Mouse (Mus musculus) heart, embryonic 16.5 days (tissue): ENCODE measurements around the gene Ppp1r3a. TPM values are rescaled to one million over a fixed set of nuclear protein-coding genes. Genes with fewer than 3 reads are reported as not detected.
"Not testable (repeated sequence)": the region's sequence is repeated elsewhere in the genome, so short reads cannot be mapped to it uniquely, and the experiment has no call there.

Source experiments
- ATAC-seq: fragments of 200-750 bp; cut with Nextera tagmentation; replicated peaks from 2 replicates; pipeline ENCODE4 v1.8.0; 2017; ENCODE audit warnings: moderate number of reproducible peaks; ENCODE audit not compliant: insufficient read depth, low FRiP score; ENCODE audit errors: extremely low read depth
- H3K27ac ChIP-seq: fragments of 300-500 bp; sonication (generic); 2 replicates; pipeline ENCODE4 v1.5.1; 2014; ENCODE audit warnings: mild to moderate bottlenecking, low read length, control low read depth, moderate library complexity
- H3K27me3 ChIP-seq: fragments of 300-500 bp; sonication (generic); 2 replicates; pipeline ENCODE4 v1.6.1; 2014; ENCODE audit warnings: low read length, mixed read lengths; ENCODE audit not compliant: control insufficient read depth, insufficient read depth
- H3K36me3 ChIP-seq: fragments of 300-500 bp; sonication (generic); 2 replicates; pipeline ENCODE4 v1.6.1; 2014; ENCODE audit not compliant: control insufficient read depth, insufficient read depth
- H3K4me1 ChIP-seq: fragments of 300-500 bp; sonication (generic); 2 replicates; pipeline ENCODE4 v1.6.1; 2014; ENCODE audit warnings: low read length, mixed read lengths; ENCODE audit not compliant: control insufficient read depth, insufficient read depth
- H3K4me2 ChIP-seq: fragments of 300-500 bp; sonication (generic); 2 replicates; pipeline ENCODE4 v1.6.1; 2014; ENCODE audit warnings: low read depth, mild to moderate bottlenecking, control low read depth, low read length
- H3K4me3 ChIP-seq: fragments of 300-500 bp; sonication (generic); 2 replicates; pipeline ENCODE4 v1.5.1; 2014; ENCODE audit warnings: mild to moderate bottlenecking, control low read depth, low read length
- H3K9ac ChIP-seq: fragments of 300-500 bp; sonication (generic); 2 replicates; pipeline ENCODE4 v1.6.1; 2014; ENCODE audit warnings: low read length, control low read depth
- H3K9me3 ChIP-seq: fragments of 300-500 bp; sonication (generic); replicated peaks from 2 replicates; pipeline ENCODE4 v1.6.1; 2016; ENCODE audit warnings: low read length; ENCODE audit not compliant: control insufficient read depth
- WGBS: fragments of 180-500 bp; shearing (Covaris S2); extraction: QIAGEN DNeasy Blood & Tissue Kit; methylation state at CpG from one replicate; pipeline ENCODE4 v1.1.7; 2014; 5-methylcytosine and 5-hydroxymethylcytosine counted together
- polyA plus RNA-seq: library from polyadenylated mRNA; unstranded; fragments of >200 nt; fragmentation: Nextera tagmentation; extraction: Ambion mirVana; gene quantifications from 2 replicates; pipeline ENCODE4 v1.2.1, GENCODE M21; 2015

The Ppp1r3a gene
- polyA plus RNA-seq, 1 experiment from 2014 or later, result 4.9 TPM

GRCm38 (mm10) chr6:14731011-14731410 is 24.1 kb downstream of the Ppp1r3a start:
- no peak for ATAC-seq
- H3K9me3 ChIP-seq, result no peaks in the 10 kb centered on the region
- WGBS, result 82% methylated on average over 5 of the region's 5 CpGs

GRCm38 (mm10) chr6:14720772-14721414 is 34.2 kb downstream of the Ppp1r3a start:
- H3K27ac ChIP-seq, result no peak overlapping the region
- ATAC-seq, result no peak
- H3K36me3 ChIP-seq, result peaks cover 3% of the 10 kb centered on the region; the same call in 1 of the 2 replicates
- no peak overlapping the region for H3K4me3 ChIP-seq
- H3K27me3 ChIP-seq, result no peaks in the 10 kb centered on the region
- H3K9me3 ChIP-seq, result no peaks in the 10 kb centered on the region
- 80% methylated on average over 4 of the region's 4 CpGs for WGBS
- H3K9ac ChIP-seq, result no peak overlapping the region
- H3K4me1 ChIP-seq, result no peaks in the 10 kb centered on the region
- H3K4me2 ChIP-seq, result no peak overlapping the region

More at GRCm38 (mm10) chr6:14731011-14731410, 24.1 kb downstream of the Ppp1r3a start:
- no peaks in the 10 kb centered on the region for H3K4me1 ChIP-seq
- no peak overlapping the region for H3K9ac ChIP-seq
- no peaks in the 10 kb centered on the region for H3K27me3 ChIP-seq
- H3K27ac ChIP-seq, result no peak overlapping the region
- no peak overlapping the region for H3K4me3 ChIP-seq
- H3K4me2 ChIP-seq, result no peak overlapping the region
- H3K36me3 ChIP-seq, result no peaks in the 10 kb centered on the region

- Histone ChIP-seq H3K9me3 (no peaks in the 10 kb centered on the region), H3K27ac (no peak overlapping the region), H3K4me3 (no peak overlapping the region), H3K4me1 (no peaks in the 10 kb centered on the region), H3K9ac (no peak overlapping the region), H3K36me3 (peaks cover 3% of the 10 kb centered on the region; the same call in 1 of the 2 replicates), H3K4me2 (no peak overlapping the region), H3K27me3 (no peaks in the 10 kb centered on the region)
- 79% methylated on average over 6 of the region's 6 CpGs for WGBS
- ATAC-seq, result no peak
Measured at GRCm38 (mm10) chr6:14720110-14720771, 34.8 kb downstream of the Ppp1r3a start.

- H3K4me3 ChIP-seq, result no peak overlapping the region
- 84% methylated on average over 4 of the region's 4 CpGs for WGBS
- peaks cover 3% of the 10 kb centered on the region; the same call in 1 of the 2 replicates for H3K36me3 ChIP-seq
- H3K9ac ChIP-seq, result no peak overlapping the region
- H3K27me3 ChIP-seq, result no peaks in the 10 kb centered on the region
- H3K27ac ChIP-seq, result no peak overlapping the region
- no peak overlapping the region for H3K4me2 ChIP-seq
- no peaks in the 10 kb centered on the region for H3K4me1 ChIP-seq
- ATAC-seq, result no peak
- no peaks in the 10 kb centered on the region for H3K9me3 ChIP-seq
Measured at GRCm38 (mm10) chr6:14715129-14715989, 39.7 kb downstream of the Ppp1r3a start.

- H3K27ac ChIP-seq, result no peak overlapping the region
- no peaks in the 10 kb centered on the region for H3K4me1 ChIP-seq
- H3K4me3 ChIP-seq, result no peak overlapping the region
- WGBS, result 44% methylated on average over 2 of the region's 2 CpGs
- no peak for ATAC-seq
- no peaks in the 10 kb centered on the region for H3K36me3 ChIP-seq
- no peaks in the 10 kb centered on the region for H3K27me3 ChIP-seq
- H3K9ac ChIP-seq, result no peak overlapping the region
- H3K4me2 ChIP-seq, result no peak overlapping the region
- no peaks in the 10 kb centered on the region for H3K9me3 ChIP-seq
Measured at GRCm38 (mm10) chr6:14712146-14712545, 42.9 kb downstream of the Ppp1r3a start.

- ATAC-seq, result no peak
- Histone ChIP-seq H3K9me3 (no peaks in the 10 kb centered on the region), H3K9ac (no peak overlapping the region), H3K4me3 (no peak overlapping the region), H3K4me1 (no peaks in the 10 kb centered on the region), H3K36me3 (no peaks in the 10 kb centered on the region), H3K27ac (no peak overlapping the region), H3K27me3 (no peaks in the 10 kb centered on the region), H3K4me2 (no peak overlapping the region)
Measured at GRCm38 (mm10) chr6:14700030-14700429, 55.0 kb downstream of the Ppp1r3a start.

- H3K36me3 ChIP-seq, H3K4me1 ChIP-seq, H3K9ac ChIP-seq, H3K9me3 ChIP-seq, H3K27ac ChIP-seq, H3K4me2 ChIP-seq, ATAC-seq, H3K4me3 ChIP-seq, H3K27me3 ChIP-seq: not testable (repeated sequence)
- 87% methylated on average over 20 of the region's 20 CpGs for WGBS
Measured at GRCm38 (mm10) chr6:14679231-14679887, 75.7 kb downstream of the Ppp1r3a start.

GRCm38 (mm10) chr6:14668966-14669365 is 86.1 kb downstream of the Ppp1r3a start:
- not testable (repeated sequence) for H3K4me1 ChIP-seq, H3K4me2 ChIP-seq, H3K27ac ChIP-seq, ATAC-seq, H3K9ac ChIP-seq, H3K27me3 ChIP-seq, H3K4me3 ChIP-seq, H3K9me3 ChIP-seq, H3K36me3 ChIP-seq
- 79% methylated on average over 2 of the region's 2 CpGs for WGBS
